Mouse (Mus musculus) liver, embryonic 15.5 days (tissue): ENCODE measurements around the gene Aox4. TPM values are rescaled to one million over a fixed set of nuclear protein-coding genes. Genes with fewer than 3 reads are reported as not detected.

Source experiments
- ATAC-seq: fragments of 200-750 bp; cut with Nextera tagmentation; 2 replicates; pipeline ENCODE4 v1.8.0; 2017; ENCODE audit warnings: moderate number of reproducible peaks, mild to moderate bottlenecking, moderate library complexity; ENCODE audit not compliant: insufficient read depth
- H3K27ac ChIP-seq: fragments of 300-500 bp; sonication (generic); replicated peaks from 2 replicates; pipeline ENCODE4 v1.5.1; 2015; ENCODE audit warnings: mild to moderate bottlenecking, inconsistent platforms
- H3K27me3 ChIP-seq: fragments of 300-500 bp; sonication (generic); 2 replicates; pipeline ENCODE4 v1.6.1; 2015; ENCODE audit warnings: mild to moderate bottlenecking, inconsistent platforms
- H3K36me3 ChIP-seq: fragments of 300-500 bp; sonication (generic); replicated peaks from 2 replicates; pipeline ENCODE4 v1.6.1; 2015; ENCODE audit warnings: moderate library complexity, mild to moderate bottlenecking, inconsistent platforms
- H3K4me1 ChIP-seq: fragments of 300-500 bp; sonication (generic); replicated peaks from 2 replicates; pipeline ENCODE4 v1.6.1; 2015; ENCODE audit warnings: inconsistent platforms
- H3K4me2 ChIP-seq: fragments of 300-500 bp; sonication (generic); 2 replicates; pipeline ENCODE4 v1.6.1; 2015; ENCODE audit warnings: moderate library complexity, mild to moderate bottlenecking, inconsistent platforms
- H3K4me3 ChIP-seq: fragments of 300-500 bp; sonication (generic); replicated peaks from 2 replicates; pipeline ENCODE4 v1.5.1; 2015; ENCODE audit warnings: mild to moderate bottlenecking, inconsistent platforms
- H3K9ac ChIP-seq: fragments of 300-500 bp; sonication (generic); 2 replicates; pipeline ENCODE4 v1.6.1; 2015; ENCODE audit warnings: moderate library complexity, mild to moderate bottlenecking, inconsistent platforms
- H3K9me3 ChIP-seq: fragments of 300-500 bp; sonication (generic); replicated peaks from 2 replicates; pipeline ENCODE4 v1.6.1; 2016; ENCODE audit warnings: inconsistent platforms
- WGBS: fragments of 180-500 bp; shearing (Covaris S2); methylation state at CpG from one replicate; pipeline ENCODE4 v1.1.7; 2015; ENCODE audit warnings: mixed read lengths; ENCODE audit not compliant: insufficient replicate concordance; 5-methylcytosine and 5-hydroxymethylcytosine counted together
- polyA plus RNA-seq: library from polyadenylated mRNA; unstranded; fragments of >200 nt; fragmentation: Nextera tagmentation; extraction: Ambion mirVana; gene quantifications from 2 replicates; pipeline ENCODE4 v1.2.1, GENCODE M21; 2015

Aox4 gene
- polyA plus RNA-seq, 1 experiment from 2014 or later, result 0.09 TPM

DNA sequence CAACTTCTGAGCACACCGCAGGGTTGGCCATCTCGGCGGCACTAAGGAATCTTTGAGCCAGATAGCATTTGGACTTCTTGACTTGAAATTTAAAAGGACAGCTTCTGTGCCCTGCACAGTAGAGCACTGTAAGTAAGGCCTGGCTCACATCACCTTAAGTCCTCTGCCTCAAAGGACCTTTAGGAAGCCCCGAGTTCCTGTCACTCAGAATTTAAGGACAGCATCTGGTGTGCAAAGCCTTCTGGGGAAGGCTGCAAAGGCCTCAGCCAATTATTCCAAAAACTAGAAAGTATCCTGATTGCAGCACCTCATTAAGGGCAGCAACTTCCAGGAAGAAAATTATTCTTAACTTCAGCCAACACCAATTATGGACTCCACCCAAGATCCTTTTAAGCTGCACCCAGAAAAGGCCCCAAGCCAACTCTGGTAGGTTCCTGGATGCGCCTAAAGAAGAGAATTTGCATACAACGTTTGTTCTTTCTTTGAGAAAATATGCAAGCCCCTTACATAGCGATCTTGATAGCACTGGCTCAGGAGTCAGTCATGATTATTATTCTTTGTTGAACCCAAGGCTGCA, 5.8 kb downstream of the Aox4 start:
- Histone ChIP-seq H3K4me3 (no peak overlapping the region), H3K4me2 (no peak overlapping the region), H3K36me3 (no peaks in the 10 kb centered on the region), H3K4me1 (0 out of 2 replicates have a peak, but pooled peaks cover 3% of the 10 kb centered on the region), H3K27ac (no peak overlapping the region), H3K9ac (no peak overlapping the region), H3K9me3 (no peaks in the 10 kb centered on the region), H3K27me3 (no peaks in the 10 kb centered on the region)
- WGBS, result 66% methylated on average over 7 of the region's 7 CpGs
- no peak for ATAC-seq

DNA sequence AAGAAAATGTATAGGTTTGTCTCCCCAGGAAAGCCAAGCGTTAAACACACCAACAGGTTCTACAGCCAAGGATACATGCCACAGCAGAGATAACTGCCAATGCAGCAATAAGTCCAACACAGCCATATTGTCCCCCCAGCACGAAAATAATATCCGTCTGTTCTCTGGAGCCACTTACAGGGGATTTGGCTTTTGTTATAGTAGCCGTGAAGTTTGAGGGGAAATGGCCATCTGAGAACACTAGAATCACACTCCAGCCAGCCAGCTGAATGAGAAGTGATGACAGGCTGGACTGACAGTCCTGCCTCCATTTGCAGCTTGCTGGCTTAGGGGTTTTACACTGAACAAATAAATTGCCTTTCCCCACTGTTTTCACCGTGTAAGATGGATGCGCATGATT, 10.9 kb downstream of the Aox4 start:
- H3K9ac ChIP-seq, result no peak overlapping the region
- H3K27ac ChIP-seq, result no peak overlapping the region
- 65% methylated on average over 6 of the region's 6 CpGs for WGBS
- ATAC-seq, result no peak
- H3K27me3 ChIP-seq, result no peaks in the 10 kb centered on the region
- H3K4me2 ChIP-seq, result no peak overlapping the region
- H3K9me3 ChIP-seq, result no peaks in the 10 kb centered on the region
- H3K4me3 ChIP-seq, result no peak overlapping the region
- H3K4me1 ChIP-seq, result no peaks in the 10 kb centered on the region
- no peaks in the 10 kb centered on the region for H3K36me3 ChIP-seq

DNA sequence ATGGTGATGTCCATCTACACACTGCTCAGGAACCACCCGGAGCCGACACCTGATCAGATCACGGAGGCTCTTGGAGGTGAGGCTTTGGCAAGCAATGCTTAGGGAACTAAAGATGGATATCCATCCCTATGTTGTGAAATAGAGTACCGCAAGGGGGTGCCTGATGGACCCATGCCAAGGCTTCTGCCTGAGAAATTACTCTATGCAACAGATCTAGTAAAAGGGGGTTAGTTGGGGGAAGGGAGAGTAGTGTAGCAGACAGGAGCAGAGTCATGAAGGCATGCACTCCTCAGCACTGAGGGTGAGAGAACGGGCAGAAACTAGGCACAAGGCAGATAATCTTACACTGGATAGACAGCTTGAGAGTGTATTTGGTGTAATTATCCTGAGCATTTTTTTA, 11.7 kb downstream of the Aox4 start:
- Histone ChIP-seq H3K4me2 (no peak overlapping the region), H3K4me3 (no peak overlapping the region), H3K9ac (no peak overlapping the region), H3K36me3 (no peaks in the 10 kb centered on the region), H3K9me3 (no peaks in the 10 kb centered on the region), H3K27me3 (no peaks in the 10 kb centered on the region), H3K27ac (no peak overlapping the region), H3K4me1 (no peaks in the 10 kb centered on the region)
- WGBS, result 75% methylated on average over 5 of the region's 5 CpGs
- ATAC-seq, result no peak

DNA sequence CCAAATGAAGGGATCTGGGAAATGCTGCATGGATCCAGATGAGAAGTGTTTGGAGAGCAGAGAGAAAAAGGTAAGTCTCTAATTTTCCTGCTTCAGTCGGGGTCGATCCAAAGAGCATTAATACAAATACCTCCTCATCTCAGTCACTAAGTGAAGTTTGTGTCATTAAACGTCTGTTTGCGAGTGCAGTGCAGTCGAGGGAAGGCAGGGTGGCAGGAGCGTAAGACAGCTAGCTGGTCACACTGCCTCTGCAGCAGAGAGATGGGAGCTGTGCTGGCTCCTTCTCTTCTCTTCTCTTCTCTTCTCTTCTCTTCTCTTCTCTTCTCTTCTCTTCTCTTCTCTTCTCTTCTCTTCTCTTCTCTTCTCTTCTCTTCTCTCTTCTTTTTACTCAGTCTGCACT, 17.9 kb downstream of the Aox4 start:
- Histone ChIP-seq H3K36me3 (no peaks in the 10 kb centered on the region), H3K9ac (no peak overlapping the region), H3K27ac (no peak overlapping the region), H3K4me2 (no peak overlapping the region), H3K4me1 (no peaks in the 10 kb centered on the region), H3K27me3 (no peaks in the 10 kb centered on the region), H3K9me3 (no peaks in the 10 kb centered on the region), H3K4me3 (no peak overlapping the region)
- WGBS, result 56% methylated on average over 6 of the region's 6 CpGs
- no peak for ATAC-seq

DNA sequence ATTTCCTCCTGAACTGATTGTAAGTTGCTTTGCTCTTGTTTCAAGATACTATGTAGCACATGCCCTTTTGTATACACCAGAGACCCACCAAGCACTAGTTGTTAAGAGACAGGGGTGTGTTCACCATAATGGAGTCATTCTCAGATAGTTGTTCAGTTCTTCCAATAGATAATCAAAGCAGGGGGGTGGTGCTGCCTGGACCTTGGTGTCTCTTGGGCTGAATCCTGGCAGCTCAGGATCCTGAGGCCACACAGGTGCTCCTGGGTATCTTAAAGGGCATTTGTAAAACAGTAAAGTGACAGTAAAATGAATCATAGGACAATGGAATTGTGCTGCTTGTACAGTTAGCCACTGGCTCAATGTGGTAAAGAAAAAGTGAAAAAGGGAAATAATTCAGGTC, 18.7 kb downstream of the Aox4 start:
- ATAC-seq, result no peak
- Histone ChIP-seq H3K4me3 (no peak overlapping the region), H3K36me3 (no peaks in the 10 kb centered on the region), H3K27ac (no peak overlapping the region), H3K27me3 (no peaks in the 10 kb centered on the region), H3K4me2 (no peak overlapping the region), H3K9me3 (no peaks in the 10 kb centered on the region), H3K9ac (no peak overlapping the region), H3K4me1 (no peaks in the 10 kb centered on the region)

DNA sequence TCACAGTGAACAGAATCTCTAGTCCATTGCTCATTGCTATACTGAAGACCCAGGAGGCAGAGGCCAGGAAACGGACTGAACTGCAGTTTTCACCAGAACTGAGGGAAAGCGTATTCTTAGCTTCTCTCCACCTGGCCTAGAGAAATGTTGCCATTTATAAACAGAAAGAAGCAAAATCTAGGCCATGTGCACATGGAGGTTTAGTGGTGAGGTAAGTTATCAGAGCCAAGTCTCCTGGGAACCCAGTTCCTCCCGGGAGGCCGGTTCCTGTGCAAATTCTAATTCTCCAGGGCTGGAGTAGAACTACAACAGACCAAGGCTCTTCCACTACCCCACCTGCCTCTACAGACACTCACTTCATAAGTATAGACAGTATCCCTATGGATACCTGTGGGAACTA, 19.6 kb downstream of the Aox4 start:
- Histone ChIP-seq H3K27me3 (no peaks in the 10 kb centered on the region), H3K9me3 (no peaks in the 10 kb centered on the region), H3K4me3 (no peak overlapping the region), H3K4me2 (no peak overlapping the region), H3K27ac (no peak overlapping the region), H3K36me3 (no peaks in the 10 kb centered on the region), H3K9ac (no peak overlapping the region), H3K4me1 (no peaks in the 10 kb centered on the region)
- 74% methylated on average over 4 of the region's 4 CpGs for WGBS
- no peak for ATAC-seq

DNA sequence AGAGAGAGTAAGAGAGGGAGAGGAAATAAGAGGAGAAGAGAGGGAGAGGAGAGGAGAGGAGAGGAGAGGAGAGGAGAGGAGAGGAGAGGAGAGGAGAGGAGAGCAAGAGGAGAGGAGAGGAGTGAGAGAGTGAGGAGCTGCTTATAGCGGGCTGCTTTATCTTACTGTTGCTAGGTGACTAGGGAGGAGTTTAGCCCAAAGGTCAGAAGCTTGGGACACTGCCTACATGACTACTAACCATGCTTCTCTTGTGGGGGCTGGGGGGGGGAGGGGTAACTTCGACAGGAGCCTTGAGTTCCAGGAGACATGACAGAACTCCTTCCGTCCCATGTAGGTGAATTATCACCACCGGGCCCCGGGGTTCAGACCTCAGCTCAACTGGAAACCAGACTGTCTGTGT, 20.3 kb downstream of the Aox4 start:
- WGBS, result 45% methylated on average over 5 of the region's 5 CpGs
- no peak overlapping the region for H3K4me2 ChIP-seq
- ATAC-seq, result no peak

DNA sequence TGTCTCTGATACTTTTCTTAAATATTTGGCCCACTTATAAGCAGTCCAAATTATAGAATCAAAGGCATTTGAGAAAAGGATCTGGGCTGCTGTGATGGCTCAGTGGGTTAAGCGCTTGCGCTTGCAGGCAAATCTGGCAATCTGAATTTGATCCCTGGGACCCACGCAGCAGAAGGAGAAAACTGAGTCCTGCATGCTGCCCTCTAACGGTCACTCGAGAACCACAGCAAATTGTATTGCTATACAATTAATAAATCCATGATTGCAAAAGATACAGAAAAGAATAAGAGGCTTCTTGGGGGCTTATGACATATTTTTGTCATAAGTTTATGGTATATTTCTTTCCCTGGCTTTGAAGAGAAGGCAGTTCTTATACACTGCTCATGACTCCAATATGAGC, 25.2 kb downstream of the Aox4 start:
- WGBS, result 44% methylated on average over 5 of the region's 5 CpGs
- no peak for ATAC-seq
- no peak overlapping the region for H3K9ac ChIP-seq
- H3K9me3 ChIP-seq, result no peaks in the 10 kb centered on the region
- H3K4me3 ChIP-seq, result no peak overlapping the region
- no peaks in the 10 kb centered on the region for H3K27me3 ChIP-seq
- H3K4me1 ChIP-seq, result no peaks in the 10 kb centered on the region
- no peak overlapping the region for H3K4me2 ChIP-seq
- no peaks in the 10 kb centered on the region for H3K36me3 ChIP-seq
- H3K27ac ChIP-seq, result no peak overlapping the region

More for the DNA sequence above, 20.3 kb downstream of the Aox4 start:
- no peak overlapping the region for H3K4me3 ChIP-seq
- H3K36me3 ChIP-seq, result no peaks in the 10 kb centered on the region
- no peaks in the 10 kb centered on the region for H3K9me3 ChIP-seq
- H3K27me3 ChIP-seq, result no peaks in the 10 kb centered on the region
- no peaks in the 10 kb centered on the region for H3K4me1 ChIP-seq
- H3K27ac ChIP-seq, result no peak overlapping the region
- no peak overlapping the region for H3K9ac ChIP-seq

DNA sequence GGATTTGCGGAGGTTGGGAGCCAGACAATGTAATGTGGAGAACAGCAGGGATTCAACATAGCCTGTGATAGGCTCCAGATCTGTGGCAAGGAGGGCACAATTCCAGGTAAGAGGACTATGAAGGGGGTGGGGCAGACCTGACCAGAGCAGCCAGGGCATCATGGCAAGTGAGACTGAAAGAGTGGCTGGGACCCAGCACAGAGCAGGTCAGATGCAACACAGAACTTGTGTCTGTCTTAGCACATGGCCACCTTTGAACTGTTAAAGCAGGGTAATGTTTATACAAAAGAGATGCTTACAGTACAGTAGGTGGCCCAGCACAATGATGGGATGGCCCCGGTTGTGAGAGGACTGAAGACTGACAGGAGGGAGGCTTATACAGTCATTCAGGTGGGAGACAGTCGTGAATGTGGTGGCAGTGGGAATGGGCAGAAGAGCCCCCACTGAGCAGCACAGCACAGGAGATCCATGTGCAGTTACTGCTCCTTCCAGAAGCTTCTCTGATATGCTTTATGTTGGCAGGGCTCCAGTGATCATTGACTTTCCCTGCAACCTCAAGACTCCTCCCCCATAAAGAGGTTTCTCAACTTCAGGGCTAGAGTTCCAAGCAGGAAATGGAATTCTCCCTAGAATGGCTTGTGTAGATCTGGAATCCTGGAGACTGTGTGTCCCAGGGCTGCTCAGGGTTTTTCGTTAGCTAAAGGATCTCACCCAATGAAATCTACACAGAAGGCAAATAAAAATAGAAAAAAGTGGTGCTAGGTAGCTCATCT, 27.5 kb downstream of the Aox4 start:
- Histone ChIP-seq H3K4me3 (no peak overlapping the region), H3K4me1 (no peaks in the 10 kb centered on the region), H3K27me3 (no peaks in the 10 kb centered on the region), H3K9me3 (no peaks in the 10 kb centered on the region), H3K9ac (no peak overlapping the region), H3K36me3 (no peaks in the 10 kb centered on the region), H3K27ac (no peak overlapping the region), H3K4me2 (no peak overlapping the region)
- WGBS, result 56% methylated on average over 4 of the region's 4 CpGs
- ATAC-seq, result no peak

DNA sequence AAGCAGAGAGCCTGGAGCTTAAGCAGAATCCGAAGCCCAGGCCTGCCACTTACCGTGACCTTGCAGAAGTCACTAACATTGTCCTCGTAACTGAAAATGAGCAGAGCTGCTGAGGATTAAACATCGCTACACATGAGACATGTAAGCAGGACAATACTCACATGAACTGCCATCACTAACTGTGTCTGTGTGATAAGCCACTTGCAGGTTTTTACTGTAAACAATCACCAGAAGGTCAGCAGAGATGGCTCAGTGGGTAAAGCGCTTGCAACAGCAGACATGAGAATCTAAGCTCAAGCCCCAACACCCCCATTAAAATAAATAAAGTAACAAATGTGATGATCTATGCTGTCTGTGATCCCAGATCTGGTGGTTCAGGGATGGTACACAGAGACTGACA, 28.2 kb downstream of the Aox4 start:
- Histone ChIP-seq H3K4me3 (no peak overlapping the region), H3K4me2 (no peak overlapping the region), H3K36me3 (no peaks in the 10 kb centered on the region), H3K27ac (no peak overlapping the region), H3K9ac (no peak overlapping the region), H3K4me1 (no peaks in the 10 kb centered on the region), H3K27me3 (no peaks in the 10 kb centered on the region), H3K9me3 (no peaks in the 10 kb centered on the region)
- no peak for ATAC-seq
- WGBS, result 60% methylated on average over 5 of the region's 5 CpGs

DNA sequence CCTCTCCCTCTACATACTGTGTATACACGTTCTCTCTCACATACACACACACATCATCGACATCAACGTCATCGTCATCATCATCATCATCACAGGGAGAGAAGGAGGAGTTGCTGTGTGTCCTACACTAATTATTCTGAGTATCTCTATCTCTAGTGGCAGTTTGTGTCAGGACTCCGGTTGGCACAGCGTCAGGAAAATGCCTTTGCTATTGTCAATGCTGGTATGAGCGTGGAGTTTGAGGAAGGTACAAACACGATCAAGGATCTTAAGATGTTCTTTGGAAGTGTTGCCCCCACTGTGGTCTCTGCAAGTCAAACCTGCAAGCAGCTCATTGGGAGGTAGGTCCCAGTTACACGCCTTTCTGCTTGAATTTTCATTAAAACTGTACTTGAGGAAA, 28.8 kb downstream of the Aox4 start:
- Histone ChIP-seq H3K27ac (no peak overlapping the region), H3K9ac (no peak overlapping the region), H3K4me2 (no peak overlapping the region), H3K4me1 (no peaks in the 10 kb centered on the region), H3K9me3 (no peaks in the 10 kb centered on the region), H3K27me3 (no peaks in the 10 kb centered on the region), H3K36me3 (no peaks in the 10 kb centered on the region), H3K4me3 (no peak overlapping the region)
- WGBS, result 68% methylated on average over 9 of the region's 9 CpGs
- no peak for ATAC-seq

DNA sequence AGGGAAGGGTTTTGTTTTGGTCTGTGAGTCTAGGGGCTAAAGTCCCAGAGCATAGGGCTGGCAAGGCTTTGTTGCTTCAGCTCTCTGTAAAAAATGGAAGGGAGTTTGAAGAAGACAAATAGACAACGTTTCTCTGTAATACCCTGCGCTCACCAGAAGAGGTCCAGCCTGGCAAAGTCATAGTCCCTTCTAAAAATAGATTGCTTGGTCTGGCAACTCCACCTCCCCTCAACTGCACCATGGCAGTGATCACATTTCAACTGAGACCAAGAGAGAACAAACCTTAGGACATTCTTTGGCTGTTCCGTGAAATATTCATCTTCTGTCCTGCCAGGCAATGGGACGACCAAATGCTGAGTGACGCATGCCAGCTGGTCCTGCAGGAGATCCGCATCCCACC, 30.1 kb downstream of the Aox4 start:
- Histone ChIP-seq H3K4me2 (no peak overlapping the region), H3K27ac (no peak overlapping the region), H3K36me3 (no peaks in the 10 kb centered on the region), H3K9ac (no peak overlapping the region), H3K4me1 (no peaks in the 10 kb centered on the region), H3K4me3 (no peak overlapping the region), H3K27me3 (no peaks in the 10 kb centered on the region), H3K9me3 (no peaks in the 10 kb centered on the region)
- 52% methylated on average over 6 of the region's 6 CpGs for WGBS
- no peak for ATAC-seq
